Mouse (Mus musculus): ENCODE measurements around the gene Emg1. TPM values are rescaled to one million over a fixed set of nuclear protein-coding genes. Genes with fewer than 3 reads are reported as not detected.
A peak's percentile ranks its signal among the peaks of the same experiment; 100 is the strongest.

Gene Emg1
- 100.0 and 104 TPM in 2 replicates for polyA plus RNA-seq (2015; fragmentation: Nextera tagmentation; extraction: Ambion mirVana)

DNA sequence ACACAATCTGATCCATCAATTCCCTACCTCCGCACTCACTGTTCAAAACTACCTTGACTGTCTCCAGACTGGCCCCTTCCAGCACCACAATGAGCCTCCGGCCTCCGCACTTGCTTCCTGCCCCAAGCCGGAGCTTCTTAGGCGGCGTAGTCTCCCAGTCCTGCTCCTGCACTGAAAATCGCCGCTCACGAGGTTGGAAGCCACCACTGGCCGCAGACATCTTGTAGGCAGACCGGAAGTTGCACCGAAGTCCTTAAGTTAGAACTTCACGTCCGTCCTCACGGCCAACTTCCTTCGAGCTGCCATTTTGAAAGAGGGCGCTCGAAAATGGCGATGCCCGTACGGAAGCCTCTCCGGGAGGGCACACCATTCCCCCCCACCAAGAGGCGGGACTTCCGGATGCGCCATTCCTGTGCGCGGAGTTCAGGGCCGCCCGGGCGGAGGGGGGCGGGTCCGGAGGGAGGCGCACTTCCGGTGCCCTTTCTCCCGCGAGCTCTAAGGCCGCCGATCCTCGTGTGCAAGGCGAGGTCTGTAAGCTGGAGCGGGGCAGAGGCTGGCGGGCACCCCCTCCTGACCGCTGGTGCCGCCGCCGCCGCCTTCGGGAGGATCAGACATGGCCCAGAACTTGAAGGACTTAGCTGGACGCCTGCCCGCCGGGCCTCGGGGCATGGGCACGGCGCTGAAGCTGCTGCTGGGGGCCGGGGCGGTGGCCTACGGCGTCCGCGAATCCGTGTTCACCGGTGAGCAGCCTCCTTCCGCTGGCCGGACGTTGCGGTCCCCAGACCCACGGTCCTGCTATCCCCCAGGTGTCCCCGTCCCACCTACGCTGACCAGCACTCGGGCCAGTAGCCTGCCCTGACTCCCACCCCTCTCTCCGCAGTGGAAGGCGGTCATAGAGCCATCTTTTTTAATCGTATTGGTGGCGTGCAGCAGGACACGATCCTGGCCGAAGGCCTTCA is at the start of gene Emg1, which contains the start of gene Phb2:
Gene Emg1 (minus strand): TSS at position 355 of the 959 bp plus-strand sequence.
Gene Phb2 (plus strand): TSS at position 513 of the 959 bp plus-strand sequence.
- Histone ChIP-seq H3K9me3 (no peaks in the 10 kb centered on the region), H3K27ac (replicated peaks) (peak within 1 kb of the TSS; percentile 82), H3K36me3 (peaks cover 35% of the 10 kb centered on the region), H3K9ac (peak within 1 kb of the TSS; percentile 79), H3K4me3 (peak within 1 kb of the TSS; percentile 65), H3K4me1 (replicated peaks) (peaks cover 36% of the 10 kb centered on the region), H3K4me2 (peak within 1 kb of the TSS; percentile 94), H3K27me3 (no peaks in the 10 kb centered on the region)
- ATAC-seq (ENCODE audit: low FRiP score, low read depth): peak; percentile 97
- WGBS: under 1% methylated on average over 74 of the region's 76 CpGs

DNA sequence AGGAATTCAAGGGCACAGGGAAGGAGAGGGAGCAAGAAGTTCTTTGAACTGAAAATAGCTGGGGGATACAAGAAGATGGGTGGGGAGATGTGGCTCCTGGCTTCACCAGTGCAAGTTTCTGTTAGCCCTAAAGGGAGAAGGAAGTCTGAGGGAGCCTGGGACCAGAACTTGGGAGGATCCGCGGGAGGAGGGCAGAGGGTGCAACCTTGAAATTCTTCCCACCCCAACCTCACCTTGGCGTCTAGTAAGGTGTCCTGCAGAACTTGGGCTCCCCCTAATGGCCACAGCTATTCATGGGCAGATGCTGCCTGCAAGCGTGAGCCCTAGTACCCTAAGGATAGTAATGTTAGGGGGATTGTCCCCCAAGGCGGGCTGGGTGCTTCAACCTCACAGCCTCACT is 47.3 kb upstream of the Emg1 start:
- Histone ChIP-seq H3K4me2 (peak overlapping the region; percentile 88; the same call in 1 of the 2 replicates), H3K27me3 (no peaks in the 10 kb centered on the region), H3K27ac (replicated peaks) (peak overlapping the region; percentile 98), H3K9ac (no peak overlapping the region), H3K9me3 (no peaks in the 10 kb centered on the region), H3K4me1 (replicated peaks) (peaks cover 39% of the 10 kb centered on the region), H3K4me3 (no peak overlapping the region), H3K36me3 (no peaks in the 10 kb centered on the region)
- WGBS: 1% methylated on average over 5 of the region's 5 CpGs
- ATAC-seq (ENCODE audit: low FRiP score, low read depth): no peak

- H3K27ac ChIP-seq (replicated peaks): peak overlapping the region; percentile 98
- WGBS: 43% methylated on average over 2 of the region's 2 CpGs
Measured at GRCm38 (mm10) chr6:124758849-124759232, 46.9 kb upstream of the Emg1 start.

GRCm38 (mm10) chr6:124757909-124758848 is 46.2 kb upstream of the Emg1 start:
- 13% methylated on average over 5 of the region's 5 CpGs for WGBS
- peak overlapping the region; percentile 88 for H3K9ac ChIP-seq
- H3K4me1 ChIP-seq (replicated peaks): peaks cover 50% of the 10 kb centered on the region
- peak overlapping the region; percentile 98 for H3K27ac ChIP-seq (replicated peaks)
- no peaks in the 10 kb centered on the region for H3K36me3 ChIP-seq
- no peaks in the 10 kb centered on the region for H3K27me3 ChIP-seq
- H3K9me3 ChIP-seq: no peaks in the 10 kb centered on the region
- peak overlapping the region; percentile 87 for H3K4me3 ChIP-seq
- H3K4me2 ChIP-seq: peak overlapping the region; percentile 88
- ATAC-seq (ENCODE audit: low FRiP score, low read depth): peak; percentile 13

More at GRCm38 (mm10) chr6:124758849-124759232, 46.9 kb upstream of the Emg1 start:
- peaks cover 43% of the 10 kb centered on the region for H3K4me1 ChIP-seq (replicated peaks)
- no peak for ATAC-seq (ENCODE audit: low FRiP score, low read depth)
- H3K4me2 ChIP-seq: peak overlapping the region; percentile 88
- peak overlapping the region; percentile 24; the same call in 1 of the 2 replicates for H3K9ac ChIP-seq
- H3K36me3 ChIP-seq: no peaks in the 10 kb centered on the region
- no peaks in the 10 kb centered on the region for H3K9me3 ChIP-seq
- no peak overlapping the region for H3K4me3 ChIP-seq
- no peaks in the 10 kb centered on the region for H3K27me3 ChIP-seq

DNA sequence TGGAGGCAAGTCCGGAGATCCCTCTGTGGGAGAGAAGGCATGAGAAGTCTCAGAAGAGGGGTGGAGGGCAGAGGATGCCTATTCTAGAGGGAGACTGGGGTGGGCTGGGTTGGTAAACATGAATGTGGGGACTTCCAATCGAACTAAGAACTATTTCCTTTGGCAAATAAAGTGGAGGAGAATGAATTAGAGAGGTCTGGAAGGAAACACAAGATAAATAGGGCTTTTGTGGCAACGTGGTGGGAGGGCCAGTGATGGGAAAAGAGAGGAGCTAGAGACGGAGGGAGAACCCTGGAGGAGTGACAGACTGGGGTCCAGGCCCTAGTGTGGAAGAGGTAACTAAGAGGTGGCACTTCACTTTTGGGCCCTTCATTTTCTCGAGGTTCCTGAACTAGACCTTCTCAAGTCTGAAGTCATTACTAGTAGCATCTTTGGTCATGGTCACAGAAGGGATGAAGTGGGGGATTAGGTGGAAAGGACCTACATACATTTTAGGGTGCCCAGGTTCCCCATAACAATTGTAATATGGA is 45.4 kb upstream of the Emg1 start:
- Histone ChIP-seq H3K9ac (peak overlapping the region; percentile 88), H3K9me3 (no peaks in the 10 kb centered on the region), H3K4me1 (replicated peaks) (peaks cover 56% of the 10 kb centered on the region), H3K36me3 (no peaks in the 10 kb centered on the region), H3K27me3 (no peaks in the 10 kb centered on the region), H3K4me3 (peak overlapping the region; percentile 87), H3K4me2 (peak overlapping the region; percentile 88), H3K27ac (replicated peaks) (peak overlapping the region; percentile 98)
- WGBS: 3% methylated on average over 5 of the region's 5 CpGs
- no peak for ATAC-seq (ENCODE audit: low FRiP score, low read depth)

DNA sequence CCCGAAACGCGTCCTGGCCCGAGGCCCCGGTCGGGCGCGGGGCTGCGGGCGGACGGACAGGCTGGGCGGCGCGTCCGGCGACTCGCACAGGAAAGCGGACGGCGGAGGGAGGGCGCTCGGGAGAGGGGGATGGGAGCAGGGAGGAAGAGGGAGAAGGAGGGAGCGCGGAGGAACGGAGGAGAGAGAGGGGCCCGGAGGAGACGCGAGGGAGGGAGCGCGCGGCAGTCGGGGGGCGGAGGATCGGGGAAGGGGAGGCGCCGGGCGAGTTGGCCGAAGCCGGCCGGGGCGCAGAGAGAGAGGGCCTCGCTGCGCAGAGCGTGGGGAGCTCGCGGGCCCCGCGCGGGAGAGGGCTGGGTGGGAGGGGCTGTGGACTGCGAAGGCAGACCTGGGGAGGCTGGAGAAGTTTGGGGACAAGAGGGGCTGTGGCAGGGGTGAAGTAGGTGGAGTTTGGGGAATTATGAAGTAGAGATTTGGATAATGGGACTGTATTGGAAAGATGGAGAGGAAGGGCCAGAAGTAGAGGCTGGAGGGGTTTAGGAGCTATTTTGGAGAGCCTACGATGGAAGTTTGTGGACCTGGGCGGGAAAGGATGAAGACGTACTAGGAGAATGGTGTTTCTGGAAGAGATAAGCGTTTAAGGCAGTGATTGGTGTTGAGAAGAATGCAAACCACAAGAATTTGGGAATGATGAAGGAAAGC is 44.8 kb upstream of the Emg1 start:
- H3K9me3 ChIP-seq: no peaks in the 10 kb centered on the region
- peak; percentile 81 for ATAC-seq (ENCODE audit: low FRiP score, low read depth)
- peak overlapping the region; percentile 88 for H3K9ac ChIP-seq
- H3K4me3 ChIP-seq: peak overlapping the region; percentile 87
- peak overlapping the region; percentile 88 for H3K4me2 ChIP-seq
- WGBS: under 1% methylated on average over 53 of the region's 54 CpGs
- peak overlapping the region; percentile 98 for H3K27ac ChIP-seq (replicated peaks)
- H3K4me1 ChIP-seq (replicated peaks): peaks cover 56% of the 10 kb centered on the region
- no peaks in the 10 kb centered on the region for H3K27me3 ChIP-seq
- no peaks in the 10 kb centered on the region for H3K36me3 ChIP-seq

DNA sequence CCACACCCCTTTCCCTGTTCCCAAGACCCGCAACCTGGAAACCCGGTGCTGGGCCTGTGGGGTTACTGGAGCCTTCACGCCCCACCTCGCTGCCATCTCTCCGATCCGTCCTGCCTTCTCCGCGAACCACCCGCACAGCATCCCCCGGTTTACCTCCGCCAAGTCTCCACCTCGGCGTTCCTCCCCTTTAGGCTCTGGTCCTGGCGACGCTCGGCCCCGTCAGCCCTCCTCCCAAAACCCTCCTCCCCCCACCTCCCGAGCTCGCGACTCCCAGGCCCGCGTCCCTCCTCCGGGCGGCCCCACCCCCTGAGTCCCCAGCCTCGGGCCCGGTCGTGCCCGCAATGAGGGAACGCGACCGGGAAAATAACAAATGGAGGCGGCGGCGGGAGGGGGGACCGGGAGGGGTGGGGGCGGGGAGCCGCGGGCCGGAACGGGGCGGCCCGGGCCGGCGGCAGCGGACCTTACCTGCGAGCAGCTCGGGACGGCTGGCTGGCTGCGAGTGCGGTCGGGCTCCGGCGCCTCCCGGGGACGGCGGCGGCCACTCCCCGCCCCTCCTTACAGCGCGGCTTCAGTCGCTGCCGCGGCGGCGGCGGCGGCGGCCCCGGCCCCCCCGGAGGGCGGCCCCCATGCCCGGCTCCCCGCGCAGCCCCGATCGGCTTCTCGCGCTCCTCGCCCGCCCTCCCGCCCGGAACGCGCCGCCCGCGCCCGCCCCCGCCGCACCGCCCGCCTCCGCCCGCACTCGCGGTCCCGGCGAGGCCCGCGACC is 44.0 kb upstream of the Emg1 start, which contains the start of the genes Gm45234 and Atn1:
Gene Gm45234 (minus strand): TSS at position 191 of the 765 bp plus-strand sequence.
Gene Atn1 (minus strand): TSS at position 694 of the 765 bp plus-strand sequence.
- peak; percentile 57 for ATAC-seq (ENCODE audit: low FRiP score, low read depth)
- peaks cover 56% of the 10 kb centered on the region for H3K4me1 ChIP-seq (replicated peaks)
- H3K9me3 ChIP-seq: no peaks in the 10 kb centered on the region
- peak within 1 kb of the TSS; percentile 88 for H3K4me2 ChIP-seq
- H3K36me3 ChIP-seq: no peaks in the 10 kb centered on the region
- peak within 1 kb of the TSS; percentile 87 for H3K4me3 ChIP-seq
- under 1% methylated on average over 68 of the region's 100 CpGs for WGBS
- H3K27me3 ChIP-seq: no peaks in the 10 kb centered on the region
- H3K9ac ChIP-seq: peak within 1 kb of the TSS; percentile 88
- peak within 1 kb of the TSS; percentile 98 for H3K27ac ChIP-seq (replicated peaks)

GRCm38 (mm10) chr6:124755306-124755705 is 43.3 kb upstream of the Emg1 start:
- 0% methylated on average over 3 of the region's 3 CpGs for WGBS
- no peaks in the 10 kb centered on the region for H3K9me3 ChIP-seq
- no peak for ATAC-seq (ENCODE audit: low FRiP score, low read depth)
- H3K4me1 ChIP-seq (replicated peaks): peaks cover 56% of the 10 kb centered on the region
- peak overlapping the region; percentile 98 for H3K27ac ChIP-seq (replicated peaks)
- peak overlapping the region; percentile 88 for H3K4me2 ChIP-seq
- H3K4me3 ChIP-seq: peak overlapping the region; percentile 87
- no peaks in the 10 kb centered on the region for H3K27me3 ChIP-seq
- peak overlapping the region; percentile 88 for H3K9ac ChIP-seq
- no peaks in the 10 kb centered on the region for H3K36me3 ChIP-seq

DNA sequence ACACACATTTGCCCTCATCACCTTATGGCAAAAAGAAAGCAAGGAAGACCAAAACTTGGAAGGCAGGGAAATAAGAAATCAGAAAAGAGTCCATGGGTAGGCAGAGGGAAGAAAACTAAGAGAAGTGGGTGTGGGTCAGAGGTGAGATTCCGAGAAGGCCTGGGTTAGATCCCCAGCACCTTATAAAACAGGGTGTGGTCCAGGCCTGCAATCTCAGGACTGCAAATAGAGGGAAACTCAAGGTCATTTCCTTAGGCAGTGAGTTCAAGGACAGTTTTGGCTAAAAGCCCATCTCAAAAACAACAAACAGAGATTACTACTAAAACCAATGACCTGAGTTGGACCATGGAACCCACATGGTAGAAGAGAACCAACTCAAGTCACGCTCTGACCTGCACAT is 41.9 kb upstream of the Emg1 start:
- Histone ChIP-seq H3K4me3 (no peak overlapping the region), H3K9me3 (no peaks in the 10 kb centered on the region)

GRCm38 (mm10) chr6:124750405-124750804 is 38.4 kb upstream of the Emg1 start:
- H3K9me3 ChIP-seq: no peaks in the 10 kb centered on the region
- peaks cover 22% of the 10 kb centered on the region for H3K36me3 ChIP-seq
- no peak overlapping the region for H3K4me3 ChIP-seq
- no peak overlapping the region for H3K4me2 ChIP-seq
- no peaks in the 10 kb centered on the region for H3K27me3 ChIP-seq
- no peak for ATAC-seq (ENCODE audit: low FRiP score, low read depth)
- H3K9ac ChIP-seq: no peak overlapping the region
- H3K4me1 ChIP-seq (replicated peaks): peaks cover 40% of the 10 kb centered on the region
- H3K27ac ChIP-seq (replicated peaks): no peak overlapping the region
- WGBS: 87% methylated on average over 8 of the region's 8 CpGs

More for the DNA sequence above, 41.9 kb upstream of the Emg1 start:
- no peak for ATAC-seq (ENCODE audit: low FRiP score, low read depth)
- Histone ChIP-seq H3K4me2 (peak overlapping the region; percentile 88), H3K9ac (no peak overlapping the region), H3K4me1 (replicated peaks) (peaks cover 49% of the 10 kb centered on the region), H3K27ac (replicated peaks) (no peak overlapping the region), H3K27me3 (no peaks in the 10 kb centered on the region), H3K36me3 (peaks cover 6% of the 10 kb centered on the region)
- WGBS: 91% methylated on average over 2 of the region's 2 CpGs

Measured in hindbrain, embryonic 15.5 days (tissue).